Mouse (Mus musculus) G1E (cell line): ENCODE measurements around the gene Slc36a3.

Source experiments
- CTCF ChIP-seq: IDR thresholded peaks from 2 replicates; pipeline ENCODE4 v1.5.1; 2012; ENCODE audit warnings: low read depth, low read length, inconsistent platforms, mixed read lengths
- GATA1 ChIP-seq: IDR thresholded peaks from 2 replicates; pipeline ENCODE4 v1.6.1; 2012; ENCODE audit warnings: borderline replicate concordance, low read length, inconsistent platforms, mixed read lengths
- GATA2 ChIP-seq: IDR thresholded peaks from 2 replicates; pipeline ENCODE4 v1.6.1; 2012; ENCODE audit warnings: low read depth, low read length, inconsistent platforms, borderline replicate concordance
- TAL1 ChIP-seq: conservative IDR thresholded peaks from 2 replicates; pipeline ENCODE4 v1.6.1; 2012; ENCODE audit warnings: low read depth, low read length, inconsistent platforms, mixed read lengths

- TF ChIP-seq GATA1 = no peak
- TF ChIP-seq GATA2 = no peak
- TF ChIP-seq CTCF = no peak
- no peak for TF ChIP-seq TAL1
Measured at GRCm38 (mm10) chr11:55105389-55105788, 46.1 kb downstream of the Slc36a3 start.
